Mouse (Mus musculus) heart, embryonic 14.5 days (tissue): ENCODE results near the gene Zdhhc15. TPM values are rescaled to one million over a fixed set of nuclear protein-coding genes. Genes with fewer than 3 reads are reported as not detected.
"Not testable (repeated sequence)": the region's sequence is repeated elsewhere in the genome, so short reads cannot be mapped to it uniquely, and the experiment has no call there.

ENCODE experiments used
- ATAC-seq: fragments of 200-750 bp; cut with Nextera tagmentation; 2 replicates; pipeline ENCODE4 v1.8.0; 2017; ENCODE audit warnings: low read depth, moderate TSS enrichment; ENCODE audit not compliant: insufficient number of reproducible peaks, insufficient read depth, low FRiP score
- H3K27ac ChIP-seq, 2 experiments: fragments of 200-500 bp in 1 of 2; fragments of 300-500 bp in 1 of 2; sonication (generic) in 1 of 2; replicated peaks in 1 of 2; 2 replicates each; pipeline ENCODE4 v1.5.1; 2012 to 2014; ENCODE audit warnings: low read depth in 2 of 2, low read length in 2 of 2, control low read depth in 1 of 2, mild to moderate bottlenecking in 1 of 2, mixed read lengths in 1 of 2; ENCODE audit not compliant: control insufficient read depth in 1 of 2, insufficient read depth in 1 of 2
- H3K27me3 ChIP-seq: fragments of 300-500 bp; sonication (generic); 2 replicates; pipeline ENCODE4 v1.6.1; 2014; ENCODE audit warnings: mild to moderate bottlenecking, low read length, control low read depth; ENCODE audit not compliant: control insufficient read depth, insufficient read depth
- H3K36me3 ChIP-seq: fragments of 300-500 bp; sonication (generic); 2 replicates; pipeline ENCODE4 v1.6.1; 2014; ENCODE audit warnings: mild to moderate bottlenecking, control low read depth, low read length, mixed read lengths; ENCODE audit not compliant: control insufficient read depth, insufficient read depth
- H3K4me1 ChIP-seq, 2 experiments: fragments of 200-500 bp in 1 of 2; fragments of 300-500 bp in 1 of 2; sonication (generic) in 1 of 2; 2 replicates each; pipeline ENCODE4 v1.6.1; 2012 to 2014; ENCODE audit warnings: low read length in 2 of 2, control low read depth in 1 of 2, mixed read lengths in 1 of 2; ENCODE audit not compliant: control insufficient read depth in 2 of 2, insufficient read depth in 2 of 2
- H3K4me2 ChIP-seq: fragments of 300-500 bp; sonication (generic); 2 replicates; pipeline ENCODE4 v1.6.1; 2014; ENCODE audit warnings: mild to moderate bottlenecking, low read length
- H3K4me3 ChIP-seq, 2 experiments: fragments of 200-500 bp in 1 of 2; fragments of 300-500 bp in 1 of 2; sonication (generic) in 1 of 2; 2 replicates each; pipeline ENCODE4 v1.5.1; 2012 to 2014; ENCODE audit warnings: low read length in 2 of 2, mild to moderate bottlenecking in 2 of 2, control low read depth in 1 of 2, low read depth in 1 of 2, moderate library complexity in 1 of 2; ENCODE audit not compliant: control insufficient read depth in 1 of 2, insufficient read depth in 1 of 2
- H3K9ac ChIP-seq: fragments of 300-500 bp; sonication (generic); 2 replicates; pipeline ENCODE4 v1.6.1; 2014; ENCODE audit warnings: mild to moderate bottlenecking, low read length
- H3K9me3 ChIP-seq: fragments of 300-500 bp; sonication (generic); 2 replicates; pipeline ENCODE4 v1.6.1; 2016; ENCODE audit warnings: low read length, control low read depth; ENCODE audit not compliant: control insufficient read depth
- WGBS: fragments of 180-500 bp; shearing (Covaris S2); extraction: QIAGEN DNeasy Blood & Tissue Kit; methylation state at CpG from one replicate; pipeline ENCODE4 v1.1.7; 2014; 5-methylcytosine and 5-hydroxymethylcytosine counted together
- polyA plus RNA-seq: library from polyadenylated mRNA; unstranded; fragments of >200 nt; fragmentation: Nextera tagmentation; extraction: Ambion mirVana; gene quantifications from 2 replicates; pipeline ENCODE4 v1.2.1, GENCODE M21; 2014

Zdhhc15 gene
- polyA plus RNA-seq, result 6.1 and 6.3 TPM in 2 replicates

DNA sequence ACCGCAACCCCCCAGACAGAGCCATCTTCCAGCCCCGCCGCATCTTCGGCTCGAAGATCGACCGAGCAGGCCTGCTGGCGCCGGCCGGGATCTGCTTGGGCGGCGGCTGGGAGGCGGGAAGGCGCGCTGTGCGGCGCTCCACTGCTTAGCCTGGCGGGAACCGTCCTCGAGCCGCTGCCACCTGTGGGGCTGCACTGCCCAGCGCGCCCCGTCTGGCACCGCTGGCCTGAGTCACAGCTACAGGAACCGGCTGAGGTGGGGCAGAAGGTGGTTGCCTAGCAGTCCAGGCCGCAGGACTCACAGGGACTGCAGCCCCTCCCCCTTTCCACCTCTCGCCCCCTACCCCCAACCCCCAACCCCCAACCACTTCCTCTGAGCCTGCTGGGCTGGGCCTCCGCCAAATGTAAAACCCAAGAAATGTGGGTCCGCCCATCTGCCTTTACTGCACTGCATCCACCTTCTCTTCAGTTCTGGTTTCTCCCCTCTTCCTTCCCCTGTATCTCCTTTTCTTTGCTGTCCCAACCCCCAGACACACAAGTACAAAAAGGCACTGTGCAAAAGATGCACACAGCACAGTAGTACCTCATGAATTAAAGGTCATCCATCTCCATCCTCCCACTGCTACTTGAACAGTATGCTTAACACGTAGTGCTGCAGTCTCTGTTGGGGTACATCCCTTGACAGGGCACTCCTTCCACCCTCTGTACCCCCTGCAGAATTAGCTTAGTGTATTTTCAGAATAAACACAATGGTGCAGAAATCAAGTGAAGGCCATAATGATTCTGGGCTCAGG is at the start of gene Zdhhc15:
Gene Zdhhc15 (minus strand): TSS at position 308 of the 793 bp plus-strand sequence.
- Histone ChIP-seq H3K27me3 (no peaks in the 10 kb centered on the region), H3K9ac (peak within 1 kb of the TSS; percentile 74), H3K4me3 (peak within 1 kb of the TSS; percentile 52 to 54), H3K27ac (peak within 1 kb of the TSS; percentile 24 to 55), H3K9me3 (no peaks in the 10 kb centered on the region), H3K36me3 (no peaks in the 10 kb centered on the region), H3K4me2 (peak within 1 kb of the TSS; percentile 74), H3K4me1 (no peaks in the 10 kb centered on the region)
- 16% methylated on average over 29 of the region's 31 CpGs for WGBS
- peak; percentile 85 for ATAC-seq

DNA sequence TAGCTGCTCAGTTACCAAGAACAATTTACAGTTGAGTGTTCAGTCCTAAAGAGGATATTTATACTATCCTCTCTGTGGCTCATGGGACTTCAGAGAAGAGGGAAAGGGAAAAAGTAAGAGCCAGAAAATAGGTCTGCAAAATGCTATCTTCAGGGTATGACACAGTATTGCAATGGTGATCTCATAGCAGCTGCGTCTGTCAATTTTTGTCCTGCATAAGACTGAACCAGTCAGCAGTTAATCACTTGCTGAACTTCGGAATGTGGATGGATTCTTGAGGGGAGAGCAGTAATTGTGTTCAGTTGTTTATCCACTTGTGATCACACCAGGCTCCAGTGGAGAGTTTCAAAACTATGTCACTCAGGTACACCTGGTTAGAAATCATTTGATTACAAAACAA is 37.1 kb upstream of the Zdhhc15 start:
- 67% methylated on average over 2 of the region's 2 CpGs for WGBS
- no peak overlapping the region for H3K9ac ChIP-seq
- no peaks in the 10 kb centered on the region for H3K9me3 ChIP-seq
- no peak overlapping the region for H3K4me2 ChIP-seq
- ATAC-seq, result no peak
- no peaks in the 10 kb centered on the region for H3K27me3 ChIP-seq
- no peaks in the 10 kb centered on the region for H3K4me1 ChIP-seq
- no peak overlapping the region for H3K4me3 ChIP-seq
- no peak overlapping the region for H3K27ac ChIP-seq
- H3K36me3 ChIP-seq, result no peaks in the 10 kb centered on the region

DNA sequence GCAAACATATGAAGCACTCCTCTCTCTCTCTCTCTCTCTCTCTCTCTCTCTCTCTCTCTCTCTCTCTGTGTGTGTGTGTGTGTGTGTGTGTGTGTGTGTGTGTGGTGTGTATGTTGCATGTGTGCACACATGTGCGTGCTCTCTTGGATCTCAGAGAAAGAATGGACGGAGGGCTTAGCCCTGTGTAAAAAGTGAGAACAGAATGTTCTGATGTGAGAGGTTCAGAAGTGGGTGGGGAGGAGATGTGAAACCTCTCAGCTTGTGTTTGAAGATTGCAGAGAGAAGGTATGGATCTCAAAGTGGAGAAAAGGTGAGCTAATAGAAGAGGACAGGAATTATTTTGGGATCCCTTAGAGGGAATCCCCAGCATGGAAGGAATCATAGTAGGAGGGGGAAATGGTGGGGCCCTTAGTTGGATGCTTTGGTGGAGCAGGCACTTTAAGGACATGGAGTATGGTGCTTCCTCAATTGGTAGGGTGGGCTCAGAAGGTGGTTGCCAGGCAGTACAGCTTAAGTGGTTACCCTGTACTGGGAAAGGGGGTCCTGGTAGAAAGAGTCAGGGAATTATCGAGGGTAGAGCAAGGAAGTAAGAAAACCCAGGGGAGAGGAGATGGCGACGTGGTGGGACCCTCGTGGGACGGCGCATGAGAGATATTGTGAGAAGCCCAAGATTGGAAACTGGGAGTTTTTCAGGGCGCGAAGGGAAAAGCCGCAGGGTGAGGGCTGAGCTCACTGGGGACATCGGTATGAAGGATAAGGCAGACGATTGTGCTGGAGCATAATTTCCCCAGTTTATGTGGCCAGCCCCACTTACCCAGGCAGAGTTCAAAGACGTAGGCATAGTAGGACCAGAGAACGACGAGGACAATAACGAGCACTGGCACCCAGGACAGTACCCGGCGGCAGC is 761 bp downstream of the Zdhhc15 start:
- H3K27ac ChIP-seq, result peak overlapping the region; percentile 24 to 55; a peak in 3 of 4 replicates

DNA sequence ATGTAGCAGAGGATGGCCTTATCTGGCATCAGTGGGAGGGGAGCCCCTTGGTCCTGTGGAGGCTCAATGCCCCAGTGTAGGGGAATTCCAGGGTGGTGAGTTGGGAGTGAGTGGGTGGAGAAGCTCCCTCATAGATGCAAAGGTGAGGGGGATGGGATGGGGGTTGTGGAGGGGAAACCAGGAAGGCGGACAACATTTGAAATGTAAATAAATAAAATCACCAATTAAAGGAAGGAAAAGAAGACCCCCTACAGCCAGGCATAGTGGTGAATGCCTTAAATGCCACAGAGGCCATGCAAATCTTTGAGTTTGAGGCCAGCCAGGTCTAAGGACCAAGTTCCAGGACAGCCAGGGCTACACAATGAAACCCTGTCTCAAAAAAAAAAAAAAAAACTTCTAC is 13.9 kb downstream of the Zdhhc15 start:
- Histone ChIP-seq H3K4me3 (no peak overlapping the region), H3K4me2 (no peak overlapping the region), H3K9me3 (no peaks in the 10 kb centered on the region), H3K27ac (no peak overlapping the region), H3K36me3 (no peaks in the 10 kb centered on the region), H3K27me3 (no peaks in the 10 kb centered on the region), H3K4me1 (no peaks in the 10 kb centered on the region), H3K9ac (no peak overlapping the region)
- ATAC-seq, result no peak
- WGBS, result 83% methylated on average over 1 of the region's 1 CpGs

More for the DNA sequence above, 761 bp downstream of the Zdhhc15 start:
- H3K9ac ChIP-seq, result peak overlapping the region; percentile 74
- no peaks in the 10 kb centered on the region for H3K4me1 ChIP-seq
- H3K4me2 ChIP-seq, result peak overlapping the region; percentile 74
- no peaks in the 10 kb centered on the region for H3K27me3 ChIP-seq
- WGBS, result 32% methylated on average over 19 of the region's 19 CpGs
- peak overlapping the region; percentile 52 to 54 for H3K4me3 ChIP-seq
- H3K9me3 ChIP-seq, result no peaks in the 10 kb centered on the region
- no peak for ATAC-seq
- H3K36me3 ChIP-seq, result no peaks in the 10 kb centered on the region

DNA sequence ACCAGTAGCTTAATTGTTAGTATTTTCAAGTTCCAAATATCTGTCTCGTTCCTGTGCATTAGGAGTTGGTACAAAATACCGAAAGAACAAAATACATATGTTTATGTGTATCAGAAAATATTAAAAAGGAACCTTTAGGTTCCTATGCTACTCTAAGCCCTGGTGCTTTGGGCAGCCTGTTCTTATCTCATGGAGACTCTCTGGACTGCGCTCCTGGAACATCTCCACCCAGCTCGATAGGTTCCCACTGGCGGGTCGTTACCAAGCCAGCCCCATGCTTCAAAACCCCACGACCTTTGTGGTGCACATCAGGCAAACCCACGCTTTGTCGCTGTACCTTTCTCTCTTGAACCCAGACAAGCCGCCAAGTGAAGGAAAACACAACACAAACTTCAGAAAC is 58.3 kb downstream of the Zdhhc15 start:
- Histone ChIP-seq H3K9ac (no peak overlapping the region), H3K27me3 (no peaks in the 10 kb centered on the region), H3K4me1 (no peaks in the 10 kb centered on the region), H3K4me3 (no peak overlapping the region), H3K36me3 (no peaks in the 10 kb centered on the region), H3K4me2 (no peak overlapping the region), H3K27ac (no peak overlapping the region), H3K9me3 (0 out of 2 replicates have a peak, but pooled peaks cover 2% of the 10 kb centered on the region)
- WGBS, result 84% methylated on average over 10 of the region's 10 CpGs
- no peak for ATAC-seq

DNA sequence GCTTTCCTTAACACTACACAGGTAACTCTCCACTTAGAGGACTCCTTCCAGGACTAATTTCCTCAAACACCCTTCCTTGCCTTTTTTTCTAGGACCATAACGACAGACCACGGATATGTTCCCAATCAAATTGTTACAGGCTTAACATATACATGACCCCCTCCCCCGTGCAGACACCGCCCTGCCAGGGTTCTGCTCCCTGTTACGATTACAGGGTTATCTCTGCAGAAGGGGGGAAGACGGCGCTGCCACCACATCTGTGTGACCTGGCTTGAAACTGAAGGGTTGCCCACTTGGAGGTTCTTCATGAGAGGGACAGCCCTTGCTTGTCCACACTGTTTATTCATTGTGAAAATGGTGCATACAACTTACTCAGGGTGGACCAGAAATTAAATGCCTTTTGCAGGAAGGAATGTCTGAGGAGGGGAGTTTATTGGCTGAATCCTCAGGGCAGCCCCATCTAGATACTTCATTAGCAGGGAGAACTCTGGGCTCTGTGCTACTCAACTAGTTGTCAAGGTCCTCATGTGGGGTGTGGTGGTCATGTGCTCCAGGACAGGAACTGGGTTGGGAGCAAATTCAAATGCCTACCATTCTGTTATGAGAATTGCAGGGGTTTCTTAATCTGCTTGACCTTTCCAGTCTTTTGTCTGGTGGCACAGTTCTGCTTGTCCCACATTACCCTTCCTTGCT is 67.0 kb downstream of the Zdhhc15 start:
- not testable (repeated sequence) for H3K36me3 ChIP-seq, H3K4me2 ChIP-seq, H3K9ac ChIP-seq, H3K4me1 ChIP-seq, H3K27me3 ChIP-seq, H3K9me3 ChIP-seq, H3K27ac ChIP-seq, H3K4me3 ChIP-seq, ATAC-seq
- no CpG with 5 or more reads among the region's 7 CpGs for WGBS

DNA sequence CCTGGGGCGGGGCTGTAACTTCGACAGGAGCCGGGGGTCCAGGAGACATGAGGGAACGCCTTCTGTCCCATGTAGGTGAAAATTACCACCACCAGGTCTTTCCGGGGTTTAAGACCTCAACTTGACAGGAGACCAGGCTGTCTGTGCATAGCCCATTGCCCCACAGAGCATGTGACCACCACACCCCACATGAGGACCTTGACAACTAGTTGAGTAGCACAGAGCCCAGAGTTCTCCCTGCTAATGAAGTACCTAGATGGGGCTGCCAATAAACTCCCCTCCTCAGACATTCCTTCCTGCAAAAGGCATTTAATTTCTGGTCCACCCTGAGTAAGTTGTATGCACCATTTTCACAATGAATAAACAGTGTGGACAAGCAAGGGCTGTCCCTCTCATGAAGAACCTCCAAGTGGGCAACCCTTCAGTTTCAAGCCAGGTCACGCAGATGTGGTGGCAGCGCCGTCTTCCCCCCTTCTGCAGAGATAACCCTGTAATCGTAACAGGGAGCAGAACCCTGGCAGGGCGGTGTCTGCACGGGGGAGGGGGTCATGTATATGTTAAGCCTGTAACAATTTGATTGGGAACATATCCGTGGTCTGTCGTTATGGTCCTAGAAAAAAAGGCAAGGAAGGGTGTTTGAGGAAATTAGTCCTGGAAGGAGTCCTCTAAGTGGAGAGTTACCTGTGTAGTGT is 68.5 kb downstream of the Zdhhc15 start:
- not testable (repeated sequence) for H3K4me2 ChIP-seq, H3K27ac ChIP-seq, H3K4me3 ChIP-seq, H3K9ac ChIP-seq, H3K36me3 ChIP-seq, H3K9me3 ChIP-seq, ATAC-seq, H3K4me1 ChIP-seq, H3K27me3 ChIP-seq
- WGBS, result 76% methylated on average over 6 of the region's 13 CpGs
